Mouse (Mus musculus): Measurements from ENCODE around the gene Olfr279.

The Olfr279 gene

DNA sequence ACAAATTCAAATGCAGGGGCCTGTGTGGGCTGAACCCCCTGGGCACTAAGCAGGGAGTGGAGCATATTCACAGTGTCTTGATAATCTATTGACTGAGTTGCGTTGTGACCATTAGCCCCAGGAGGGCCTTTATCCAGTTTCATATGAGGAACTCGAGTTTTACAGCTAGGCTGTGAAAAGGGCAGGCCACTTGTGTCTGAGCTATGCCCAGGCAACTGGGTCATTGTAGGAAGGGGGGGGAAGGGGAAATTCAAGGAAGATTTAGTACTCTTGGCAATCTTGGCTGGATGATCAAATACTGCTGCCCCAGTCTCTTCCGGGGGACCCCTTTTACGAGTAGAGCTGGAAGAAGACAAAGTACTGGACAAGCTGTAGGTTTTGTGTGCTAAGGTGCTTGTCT lies 51.1 kb downstream of the Olfr279 start:
- DNase-seq (ENCODE audit: low spot score in 2 of 2), result no peak

DNA sequence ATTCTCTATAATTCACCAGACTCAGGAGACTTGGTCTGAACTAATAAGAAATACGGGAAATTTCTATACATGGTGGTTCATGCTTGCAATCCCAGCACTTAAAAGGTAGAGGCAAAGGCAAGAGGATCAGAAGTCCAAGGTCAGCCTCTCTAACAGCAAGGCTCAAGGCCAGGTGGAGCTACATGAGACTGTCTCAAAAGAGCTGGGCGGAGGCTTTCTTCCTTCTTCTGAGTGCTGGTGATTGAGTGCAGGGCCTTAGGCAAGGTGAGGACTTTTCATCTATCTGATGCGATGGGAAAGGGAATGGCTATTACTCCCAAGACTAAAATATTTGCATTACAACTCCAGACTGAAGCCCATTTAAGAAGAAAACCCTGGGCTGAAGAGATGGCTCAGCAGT lies 52.9 kb downstream of the Olfr279 start:
- DNase-seq (ENCODE audit: low spot score in 2 of 2), result no peak

DNA sequence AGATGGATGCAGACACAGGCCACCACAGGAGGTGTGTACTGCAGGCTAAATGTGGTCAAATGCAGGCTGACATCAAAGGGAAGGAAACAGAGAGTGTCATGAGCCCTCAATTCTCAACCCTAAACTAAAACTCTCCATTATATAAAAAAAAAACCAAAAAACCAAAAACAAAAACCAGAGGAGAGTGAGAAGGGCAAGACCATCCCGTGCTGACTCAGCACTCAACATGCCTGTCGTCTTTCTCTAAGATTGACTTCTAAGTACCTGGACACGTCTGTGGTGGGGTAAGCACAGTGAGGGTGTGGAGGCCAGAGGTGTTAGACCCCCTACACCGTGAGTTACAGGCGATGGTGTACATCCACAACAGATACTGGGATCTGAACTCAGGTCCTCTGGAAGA lies 54.6 kb downstream of the Olfr279 start:
- no peak for DNase-seq (ENCODE audit: low spot score in 2 of 2)

Measured in heart, adult 9 months (tissue).